Mouse (Mus musculus) lung, postnatal 0 days (tissue): ENCODE data around the gene Capn8.

ENCODE experiments used
- CTCF ChIP-seq: IDR thresholded peaks from 2 replicates; pipeline ENCODE4 v1.5.1; 2016; ENCODE audit warnings: antibody characterized with exemption, mild to moderate bottlenecking
- EP300 ChIP-seq: IDR thresholded peaks from 2 replicates; pipeline ENCODE4 v1.6.1; 2016; ENCODE audit warnings: antibody characterized with exemption, mild to moderate bottlenecking, control low read depth

- no peak for TF ChIP-seq CTCF
- no peak for TF ChIP-seq EP300
Observed at GRCm38 (mm10) chr1:182571973-182572372, 7.2 kb downstream of the Capn8 start.
